Mouse (Mus musculus): ENCODE data around the gene 1700067K01Rik. TPM values are rescaled to one million over a fixed set of nuclear protein-coding genes. Genes with fewer than 3 reads are reported as not detected.
"Not testable (repeated sequence)": the region's sequence is repeated elsewhere in the genome, so short reads cannot be mapped to it uniquely, and the experiment has no call there.

Gene 1700067K01Rik
- polyA plus RNA-seq, 1 experiment, result 0.13 TPM

GRCm38 (mm10) chr8:83980845-83981244 is 20.5 kb upstream of the 1700067K01Rik start:
- Histone ChIP-seq H3K4me1 (ENCODE audit: control insufficient read depth, insufficient read depth, low read length) (peaks cover 9% of the 10 kb centered on the region), H3K4me3 (ENCODE audit: insufficient read depth, low read length) (no peak overlapping the region), H3K27ac (ENCODE audit: insufficient read depth, low read length) (no peak overlapping the region)
- no peak for TF ChIP-seq CTCF (IDR thresholded peaks at IDR 0.05; ENCODE audit: extremely low read depth, insufficient read depth, low read length)
- TF ChIP-seq POLR2A (IDR thresholded peaks at IDR 0.05; ENCODE audit: extremely low read depth, insufficient read depth, low read length), result no peak

- H3K4me3 ChIP-seq (ENCODE audit: insufficient read depth, low read length), result no peak overlapping the region
- no peak overlapping the region for H3K27ac ChIP-seq (ENCODE audit: insufficient read depth, low read length)
- peaks cover 9% of the 10 kb centered on the region for H3K4me1 ChIP-seq (ENCODE audit: control insufficient read depth, insufficient read depth, low read length)
- no peak for TF ChIP-seq POLR2A (IDR thresholded peaks at IDR 0.05; ENCODE audit: extremely low read depth, insufficient read depth, low read length)
- no peak for TF ChIP-seq CTCF (IDR thresholded peaks at IDR 0.05; ENCODE audit: extremely low read depth, insufficient read depth, low read length)
Observed at GRCm38 (mm10) chr8:83981533-83981932, 19.8 kb upstream of the 1700067K01Rik start.

GRCm38 (mm10) chr8:83982449-83982848 is 18.9 kb upstream of the 1700067K01Rik start:
- peaks cover 8% of the 10 kb centered on the region for H3K4me1 ChIP-seq (ENCODE audit: control insufficient read depth, insufficient read depth, low read length)
- no peak for TF ChIP-seq POLR2A (IDR thresholded peaks at IDR 0.05; ENCODE audit: extremely low read depth, insufficient read depth, low read length)
- TF ChIP-seq CTCF (IDR thresholded peaks at IDR 0.05; ENCODE audit: extremely low read depth, insufficient read depth, low read length), result no peak
- no peak overlapping the region for H3K27ac ChIP-seq (ENCODE audit: insufficient read depth, low read length)
- no peak overlapping the region for H3K4me3 ChIP-seq (ENCODE audit: insufficient read depth, low read length)

GRCm38 (mm10) chr8:83983222-83983621 is 18.1 kb upstream of the 1700067K01Rik start:
- H3K4me3 ChIP-seq (ENCODE audit: insufficient read depth, low read length); H3K27ac ChIP-seq (ENCODE audit: insufficient read depth, low read length); H3K4me1 ChIP-seq (ENCODE audit: control insufficient read depth, insufficient read depth, low read length): not testable (repeated sequence)

GRCm38 (mm10) chr8:83989243-83989642 is 12.1 kb upstream of the 1700067K01Rik start:
- TF ChIP-seq CTCF (IDR thresholded peaks at IDR 0.05; ENCODE audit: extremely low read depth, insufficient read depth, low read length) (no peak), POLR2A (IDR thresholded peaks at IDR 0.05; ENCODE audit: extremely low read depth, insufficient read depth, low read length) (no peak)
- H3K27ac ChIP-seq (ENCODE audit: insufficient read depth, low read length), result no peak overlapping the region
- H3K4me1 ChIP-seq (ENCODE audit: control insufficient read depth, insufficient read depth, low read length), result no peaks in the 10 kb centered on the region
- no peak overlapping the region for H3K4me3 ChIP-seq (ENCODE audit: insufficient read depth, low read length)

GRCm38 (mm10) chr8:83990170-83990569 is 11.1 kb upstream of the 1700067K01Rik start:
- no peaks in the 10 kb centered on the region for H3K4me1 ChIP-seq (ENCODE audit: control insufficient read depth, insufficient read depth, low read length)
- no peak overlapping the region for H3K27ac ChIP-seq (ENCODE audit: insufficient read depth, low read length)
- no peak overlapping the region for H3K4me3 ChIP-seq (ENCODE audit: insufficient read depth, low read length)
- no peak for TF ChIP-seq POLR2A (IDR thresholded peaks at IDR 0.05; ENCODE audit: extremely low read depth, insufficient read depth, low read length)

GRCm38 (mm10) chr8:83992488-83992887 is 8.8 kb upstream of the 1700067K01Rik start:
- Histone ChIP-seq H3K27ac (ENCODE audit: insufficient read depth, low read length) (no peak overlapping the region), H3K4me1 (ENCODE audit: control insufficient read depth, insufficient read depth, low read length) (no peaks in the 10 kb centered on the region), H3K4me3 (ENCODE audit: insufficient read depth, low read length) (no peak overlapping the region)
- TF ChIP-seq CTCF (IDR thresholded peaks at IDR 0.05; ENCODE audit: extremely low read depth, insufficient read depth, low read length) (no peak), POLR2A (IDR thresholded peaks at IDR 0.05; ENCODE audit: extremely low read depth, insufficient read depth, low read length) (no peak)

GRCm38 (mm10) chr8:83994030-83994429 is 7.3 kb upstream of the 1700067K01Rik start:
- no peak for TF ChIP-seq CTCF (IDR thresholded peaks at IDR 0.05; ENCODE audit: extremely low read depth, insufficient read depth, low read length)
- H3K4me1 ChIP-seq (ENCODE audit: control insufficient read depth, insufficient read depth, low read length), result no peaks in the 10 kb centered on the region
- H3K27ac ChIP-seq (ENCODE audit: insufficient read depth, low read length), result no peak overlapping the region
- no peak overlapping the region for H3K4me3 ChIP-seq (ENCODE audit: insufficient read depth, low read length)

- H3K27ac ChIP-seq (ENCODE audit: insufficient read depth, low read length), result no peak overlapping the region
Observed at GRCm38 (mm10) chr8:83995973-83996372, 5.3 kb upstream of the 1700067K01Rik start.

GRCm38 (mm10) chr8:83996567-83997505 is 4.5 kb upstream of the 1700067K01Rik start:
- H3K4me3 ChIP-seq (ENCODE audit: insufficient read depth, low read length), result peak overlapping the region; percentile 57
- TF ChIP-seq CTCF (IDR thresholded peaks at IDR 0.05; ENCODE audit: extremely low read depth, insufficient read depth, low read length) (no peak), POLR2A (IDR thresholded peaks at IDR 0.05; ENCODE audit: extremely low read depth, insufficient read depth, low read length) (0 out of 2 replicates have a peak, but pooled peaks have one; percentile 62)
- H3K27ac ChIP-seq (ENCODE audit: insufficient read depth, low read length), result peak overlapping the region; percentile 90
- H3K4me1 ChIP-seq (ENCODE audit: control insufficient read depth, insufficient read depth, low read length), result no peaks in the 10 kb centered on the region

More at GRCm38 (mm10) chr8:83995973-83996372, 5.3 kb upstream of the 1700067K01Rik start:
- Histone ChIP-seq H3K4me3 (ENCODE audit: insufficient read depth, low read length) (no peak overlapping the region), H3K4me1 (ENCODE audit: control insufficient read depth, insufficient read depth, low read length) (no peaks in the 10 kb centered on the region)
- TF ChIP-seq CTCF (IDR thresholded peaks at IDR 0.05; ENCODE audit: extremely low read depth, insufficient read depth, low read length) (no peak), POLR2A (IDR thresholded peaks at IDR 0.05; ENCODE audit: extremely low read depth, insufficient read depth, low read length) (no peak)

Measured in cortical plate, adult 2 months (tissue).